Mouse (Mus musculus) lung, postnatal 0 days (tissue): ENCODE data around the gene Msi2.

Source experiments
- CTCF ChIP-seq: IDR thresholded peaks from 2 replicates; pipeline ENCODE4 v1.5.1; 2016; ENCODE audit warnings: antibody characterized with exemption, mild to moderate bottlenecking
- EP300 ChIP-seq: IDR thresholded peaks from 2 replicates; pipeline ENCODE4 v1.6.1; 2016; ENCODE audit warnings: antibody characterized with exemption, mild to moderate bottlenecking, control low read depth

- TF ChIP-seq CTCF (no peak), EP300 (no peak)
These were observed 110.5 kb downstream of the Msi2 start for GRCm38 (mm10) chr11:88607725-88608383.
